Mouse (Mus musculus) lung, embryonic 15.5 days (tissue): ENCODE measurements around the gene Rngtt. TPM values are rescaled to one million over a fixed set of nuclear protein-coding genes. Genes with fewer than 3 reads are reported as not detected.

Source experiments
- ATAC-seq: fragments of 200-750 bp; cut with Nextera tagmentation; 2 replicates; pipeline ENCODE4 v1.8.0; 2017; ENCODE audit warnings: moderate number of reproducible peaks, borderline replicate concordance; ENCODE audit not compliant: low FRiP score, low TSS enrichment; ENCODE audit errors: extremely low read depth
- H3K27ac ChIP-seq: fragments of 300-500 bp; sonication (generic); 2 replicates; pipeline ENCODE4 v1.5.1; 2015; ENCODE audit warnings: moderate library complexity, mild to moderate bottlenecking, inconsistent platforms
- H3K27me3 ChIP-seq: fragments of 300-500 bp; sonication (generic); 2 replicates; pipeline ENCODE4 v1.6.1; 2015; ENCODE audit warnings: inconsistent platforms
- H3K36me3 ChIP-seq: fragments of 300-500 bp; sonication (generic); 2 replicates; pipeline ENCODE4 v1.6.1; 2015; ENCODE audit warnings: inconsistent platforms
- H3K4me1 ChIP-seq: fragments of 300-500 bp; sonication (generic); 2 replicates; pipeline ENCODE4 v1.6.1; 2015; ENCODE audit warnings: inconsistent platforms
- H3K4me2 ChIP-seq: fragments of 300-500 bp; sonication (generic); 2 replicates; pipeline ENCODE4 v1.6.1; 2015; ENCODE audit warnings: inconsistent platforms, mild to moderate bottlenecking, moderate library complexity
- H3K4me3 ChIP-seq: fragments of 300-500 bp; sonication (generic); 2 replicates; pipeline ENCODE4 v1.5.1; 2015; ENCODE audit warnings: mild to moderate bottlenecking, inconsistent platforms
- H3K9ac ChIP-seq: fragments of 300-500 bp; sonication (generic); 2 replicates; pipeline ENCODE4 v1.6.1; 2015; ENCODE audit warnings: inconsistent platforms
- H3K9me3 ChIP-seq: fragments of 300-500 bp; sonication (generic); 2 replicates; pipeline ENCODE4 v1.6.1; 2016; ENCODE audit warnings: inconsistent platforms
- whole genome bisulfite sequencing: fragments of 180-500 bp; shearing (Covaris S2); methylation state at CpG from one replicate; pipeline ENCODE4 v1.1.7; 2015; 5-methylcytosine and 5-hydroxymethylcytosine counted together
- polyA plus RNA-seq: library from polyadenylated mRNA; unstranded; fragments of >200 nt; fragmentation: Nextera tagmentation; extraction: Ambion mirVana; gene quantifications from 2 replicates; pipeline ENCODE4 v1.2.1, GENCODE M21; 2015

Rngtt gene
- polyA plus RNA-seq, 1 experiment from 2014 or later, result 25.4 TPM

DNA sequence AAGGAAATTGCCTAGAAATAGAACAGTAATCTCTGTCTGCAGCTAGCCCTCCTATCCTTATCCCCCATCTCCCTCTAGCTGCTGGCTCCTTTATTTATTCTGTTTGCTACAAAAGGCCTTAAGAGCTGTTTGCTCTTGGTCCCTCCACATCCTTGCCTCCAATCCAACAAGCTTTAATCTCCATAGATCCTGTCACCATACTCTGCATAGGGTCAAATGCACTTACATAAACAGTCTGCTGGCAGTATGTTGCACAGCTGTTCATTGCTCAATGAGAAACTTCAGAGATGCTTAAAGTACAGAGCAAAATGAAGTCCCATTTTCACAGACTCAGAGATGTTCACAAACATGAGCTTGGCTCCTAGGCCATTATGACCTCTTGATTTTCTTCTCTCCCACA, 196.5 kb downstream of the Rngtt start:
- ATAC-seq, result peak; percentile 81

DNA sequence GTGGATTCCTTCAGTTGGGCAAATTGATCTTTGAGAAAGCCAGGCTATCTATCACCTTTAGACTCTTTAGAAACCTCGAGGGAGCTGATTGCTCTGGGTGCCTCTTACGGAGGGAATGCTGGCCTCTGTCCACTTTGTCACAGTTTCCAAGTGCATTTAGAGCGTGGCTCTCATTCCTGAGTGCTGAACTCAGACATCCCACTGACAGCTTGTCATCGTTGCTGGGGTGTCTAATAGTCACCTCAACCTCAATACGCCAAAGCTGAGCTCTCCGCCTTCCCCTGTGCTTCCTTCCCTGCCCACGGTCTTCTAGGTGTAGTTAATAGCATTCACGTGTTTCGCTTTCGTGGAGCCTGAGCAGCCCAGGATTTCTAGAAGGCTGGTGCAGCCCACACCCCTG, 200.4 kb downstream of the Rngtt start:
- no peak overlapping the region for H3K27ac ChIP-seq
- WGBS, result 67% methylated on average over 10 of the region's 10 CpGs
- no peak overlapping the region for H3K9ac ChIP-seq
- H3K4me3 ChIP-seq, result no peak overlapping the region
- H3K27me3 ChIP-seq, result no peaks in the 10 kb centered on the region
- ATAC-seq, result no peak
- H3K9me3 ChIP-seq, result no peaks in the 10 kb centered on the region
- no peaks in the 10 kb centered on the region for H3K36me3 ChIP-seq
- H3K4me1 ChIP-seq, result no peaks in the 10 kb centered on the region
- H3K4me2 ChIP-seq, result no peak overlapping the region

More for the DNA sequence above, 196.5 kb downstream of the Rngtt start:
- Histone ChIP-seq H3K9me3 (no peaks in the 10 kb centered on the region), H3K9ac (no peak overlapping the region), H3K4me2 (no peak overlapping the region), H3K36me3 (peaks cover 9% of the 10 kb centered on the region; the same call in 1 of the 2 replicates), H3K4me3 (no peak overlapping the region), H3K27ac (no peak overlapping the region), H3K27me3 (no peaks in the 10 kb centered on the region), H3K4me1 (no peaks in the 10 kb centered on the region)

DNA sequence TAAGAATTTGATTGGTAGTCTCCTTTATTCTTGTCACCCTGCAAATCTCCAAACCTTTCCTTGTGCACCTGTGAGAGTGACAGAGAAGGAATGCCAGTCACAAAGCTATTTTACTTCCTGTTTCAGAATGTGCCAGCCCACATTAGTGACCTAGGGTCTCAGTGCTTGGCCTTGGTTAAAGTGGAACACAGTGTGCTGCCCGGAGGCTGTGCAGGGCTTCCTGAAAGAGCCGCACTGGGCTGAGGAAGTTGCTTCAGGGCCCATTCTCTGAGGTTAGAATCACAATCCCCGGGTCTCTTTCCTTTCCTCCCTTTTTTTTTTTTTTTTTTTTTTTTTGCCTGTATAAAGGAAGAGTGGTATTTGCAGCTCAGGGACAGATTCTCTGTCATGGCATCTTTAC, 203.3 kb downstream of the Rngtt start:
- no peak overlapping the region for H3K27ac ChIP-seq
- 39% methylated on average over 3 of the region's 3 CpGs for WGBS
- no peak overlapping the region for H3K4me3 ChIP-seq
- H3K36me3 ChIP-seq, result no peaks in the 10 kb centered on the region
- H3K9me3 ChIP-seq, result no peaks in the 10 kb centered on the region
- no peak overlapping the region for H3K9ac ChIP-seq
- no peaks in the 10 kb centered on the region for H3K4me1 ChIP-seq
- no peak overlapping the region for H3K4me2 ChIP-seq
- ATAC-seq, result no peak
- no peaks in the 10 kb centered on the region for H3K27me3 ChIP-seq

DNA sequence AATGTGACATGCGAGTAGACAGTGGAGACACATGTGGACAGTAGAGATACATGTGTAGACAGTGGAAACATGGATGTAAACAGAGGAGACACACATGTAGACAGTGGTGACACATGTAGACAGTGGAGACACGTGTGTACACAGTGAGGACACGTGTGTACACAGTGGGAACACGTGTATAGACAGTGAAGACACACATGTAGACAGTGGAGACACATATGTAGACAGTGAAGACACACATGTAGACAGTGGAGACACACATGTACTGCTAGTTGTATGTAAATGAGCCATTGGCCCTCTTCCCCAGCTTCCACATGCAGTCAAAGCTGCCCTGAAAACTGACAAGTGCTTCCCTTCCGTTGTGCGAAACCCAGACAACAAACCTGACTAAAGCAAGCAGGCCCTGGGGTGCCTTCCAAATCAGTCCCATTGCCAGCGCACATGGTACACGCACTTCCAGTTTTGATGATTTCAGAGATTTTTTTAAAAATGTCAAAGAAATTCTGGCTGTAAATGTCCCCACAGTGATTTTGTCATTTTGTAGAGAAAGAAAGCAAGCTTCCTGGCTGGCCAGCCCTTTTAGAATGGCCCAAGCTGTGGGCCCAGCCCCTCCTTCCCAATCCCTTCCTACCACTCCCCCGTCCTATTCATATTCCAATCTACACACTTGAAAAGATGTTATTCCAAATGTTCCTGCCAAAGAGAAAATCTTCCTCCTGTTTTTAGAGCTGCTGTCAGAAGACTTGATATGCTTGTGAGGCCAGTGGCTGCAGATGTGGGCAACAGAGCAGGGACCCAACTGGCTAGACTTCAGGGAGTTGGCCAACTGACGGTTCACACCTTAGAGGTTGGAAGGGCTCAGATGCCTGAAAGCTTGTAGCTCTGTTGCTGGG, 204.2 kb downstream of the Rngtt start:
- no peaks in the 10 kb centered on the region for H3K9me3 ChIP-seq
- 84% methylated on average over 10 of the region's 10 CpGs for WGBS

DNA sequence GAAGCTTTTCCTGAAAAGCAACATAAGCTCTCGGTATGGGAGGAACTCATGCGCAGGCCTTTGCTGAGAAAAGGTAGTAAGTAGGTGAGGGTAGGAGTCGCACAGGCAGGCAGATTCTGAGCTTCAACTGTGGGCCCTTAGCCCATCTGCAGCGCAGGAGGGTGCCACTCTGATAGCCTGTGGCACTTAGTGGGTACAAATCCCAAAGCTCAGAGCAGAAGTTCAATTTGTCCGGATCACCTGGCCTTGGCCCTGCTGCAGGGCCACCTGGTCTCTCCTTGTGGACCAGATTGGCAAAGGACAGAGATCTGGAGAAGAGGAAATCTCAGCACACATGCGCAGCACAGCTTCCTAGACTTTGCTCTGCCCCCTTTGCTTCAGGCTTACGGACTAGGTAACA, 210.1 kb downstream of the Rngtt start:
- Histone ChIP-seq H3K4me2 (no peak overlapping the region), H3K36me3 (no peaks in the 10 kb centered on the region), H3K27ac (no peak overlapping the region), H3K9me3 (no peaks in the 10 kb centered on the region), H3K9ac (no peak overlapping the region), H3K4me1 (peaks cover 16% of the 10 kb centered on the region; the same call in 1 of the 2 replicates), H3K4me3 (no peak overlapping the region), H3K27me3 (no peaks in the 10 kb centered on the region)
- no peak for ATAC-seq
- WGBS, result 78% methylated on average over 7 of the region's 7 CpGs

More for the DNA sequence above, 204.2 kb downstream of the Rngtt start:
- Histone ChIP-seq H3K27me3 (no peaks in the 10 kb centered on the region), H3K4me3 (no peak overlapping the region), H3K36me3 (no peaks in the 10 kb centered on the region), H3K27ac (no peak overlapping the region), H3K9ac (no peak overlapping the region), H3K4me2 (no peak overlapping the region), H3K4me1 (no peaks in the 10 kb centered on the region)
- no peak for ATAC-seq

DNA sequence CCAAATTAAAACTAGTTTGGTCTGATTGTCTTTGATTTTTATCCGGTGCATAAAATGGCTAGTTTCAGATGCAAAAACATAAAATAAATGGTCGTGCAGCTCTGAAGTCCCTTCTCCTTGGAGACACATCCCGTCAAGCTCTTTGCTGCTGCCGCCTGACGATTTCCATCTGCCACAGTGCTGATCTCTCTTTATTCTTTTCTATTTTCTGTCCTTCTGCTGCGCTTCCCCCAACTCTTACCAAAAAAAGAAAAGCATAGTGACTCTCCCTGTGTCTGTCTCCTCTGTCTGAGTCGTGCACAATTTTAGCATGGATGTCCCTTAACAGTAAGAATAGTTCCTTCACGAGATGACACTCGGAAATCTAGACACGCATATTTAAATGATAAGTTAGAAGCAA, 210.8 kb downstream of the Rngtt start:
- Histone ChIP-seq H3K4me1 (peaks cover 16% of the 10 kb centered on the region; the same call in 1 of the 2 replicates), H3K27ac (peak overlapping the region; percentile 10; the same call in 1 of the 2 replicates), H3K9ac (no peak overlapping the region), H3K4me3 (no peak overlapping the region), H3K4me2 (peak overlapping the region; percentile 18; the same call in 1 of the 2 replicates), H3K9me3 (no peaks in the 10 kb centered on the region), H3K27me3 (no peaks in the 10 kb centered on the region), H3K36me3 (no peaks in the 10 kb centered on the region)
- peak; percentile 60; the same call in 1 of the 2 replicates for ATAC-seq
- WGBS, result 42% methylated on average over 10 of the region's 10 CpGs

DNA sequence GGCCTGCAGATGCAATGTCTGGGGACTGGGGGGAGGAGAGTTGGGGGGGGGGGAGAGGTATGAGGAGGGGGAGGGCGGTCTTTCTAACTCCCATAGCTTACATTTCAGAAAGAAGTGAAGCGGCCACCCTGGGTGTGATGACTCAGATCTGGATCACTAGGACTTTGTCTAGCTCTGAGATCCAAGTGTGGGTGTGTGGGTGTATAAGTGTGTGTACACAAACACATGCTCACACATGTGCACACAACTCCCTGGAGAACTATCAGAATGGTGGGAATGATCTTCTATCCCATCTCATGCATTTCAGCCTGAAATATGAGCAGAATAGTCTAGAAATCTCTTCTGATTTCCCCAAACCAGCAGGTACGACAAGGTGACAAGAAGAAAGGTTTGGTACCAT, 213.7 kb downstream of the Rngtt start:
- no peak overlapping the region for H3K9ac ChIP-seq
- no peak overlapping the region for H3K27ac ChIP-seq
- ATAC-seq, result no peak
- H3K4me1 ChIP-seq, result peaks cover 16% of the 10 kb centered on the region; the same call in 1 of the 2 replicates
- 79% methylated on average over 3 of the region's 3 CpGs for whole genome bisulfite sequencing
- no peak overlapping the region for H3K4me2 ChIP-seq
- H3K4me3 ChIP-seq, result no peak overlapping the region
- H3K27me3 ChIP-seq, result no peaks in the 10 kb centered on the region
- H3K36me3 ChIP-seq, result no peaks in the 10 kb centered on the region
- no peaks in the 10 kb centered on the region for H3K9me3 ChIP-seq

DNA sequence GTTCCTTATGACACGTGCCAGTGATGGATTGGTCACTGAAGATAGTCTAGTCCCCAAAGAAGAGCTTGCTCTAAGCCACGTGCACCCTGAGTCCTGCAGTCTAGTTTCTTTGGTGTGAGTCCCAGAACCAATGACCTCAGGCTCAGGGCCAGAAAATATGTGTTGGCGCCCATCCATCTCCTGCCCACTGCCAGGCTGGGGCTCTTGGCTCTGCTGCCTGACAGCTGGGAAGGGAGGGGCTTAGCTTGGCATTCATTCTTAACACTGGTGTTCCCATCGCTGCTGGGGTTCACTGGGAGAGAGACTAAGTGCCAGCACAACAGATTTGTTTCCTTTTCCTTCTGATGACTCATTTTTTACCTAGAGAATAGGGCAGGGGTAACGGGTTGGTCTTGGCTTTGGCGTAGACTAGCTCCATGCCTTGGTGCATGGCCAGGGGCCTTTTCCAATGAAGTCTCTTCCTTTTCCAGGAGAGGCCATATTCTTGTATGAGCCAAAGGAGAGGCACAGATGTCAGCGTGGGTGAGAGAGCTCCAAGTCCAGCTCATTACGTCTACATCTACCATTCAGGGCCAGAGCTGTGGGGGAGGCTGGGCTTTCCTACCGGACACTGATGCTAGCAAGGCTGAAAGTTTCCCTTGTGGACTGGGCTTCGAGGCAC, 214.5 kb downstream of the Rngtt start:
- WGBS, result 73% methylated on average over 10 of the region's 10 CpGs
- Histone ChIP-seq H3K27ac (no peak overlapping the region), H3K9me3 (no peaks in the 10 kb centered on the region), H3K36me3 (no peaks in the 10 kb centered on the region), H3K27me3 (no peaks in the 10 kb centered on the region), H3K4me1 (peaks cover 16% of the 10 kb centered on the region; the same call in 1 of the 2 replicates), H3K9ac (no peak overlapping the region), H3K4me2 (no peak overlapping the region), H3K4me3 (no peak overlapping the region)
- ATAC-seq, result 0 out of 2 replicates have a peak, but pooled peaks have one; percentile 36

DNA sequence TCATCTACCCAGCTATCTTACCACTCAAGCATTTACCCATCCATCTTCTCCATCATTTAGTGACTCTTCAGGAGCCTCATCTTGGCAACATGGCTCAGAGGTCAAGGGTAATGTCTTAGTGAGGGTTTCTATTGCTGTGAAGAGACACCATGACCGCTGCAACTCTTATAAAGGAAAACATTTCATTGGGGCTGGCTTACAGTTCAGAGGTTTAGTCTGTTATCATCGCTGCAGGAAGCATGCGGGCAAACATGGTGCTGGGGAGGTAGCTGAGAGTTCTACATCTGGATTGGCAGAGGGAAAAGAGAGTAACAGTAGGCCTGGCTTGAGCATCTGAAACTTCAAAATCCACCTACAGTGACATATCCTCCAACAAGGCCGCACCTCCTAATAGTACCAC, 215.2 kb downstream of the Rngtt start:
- H3K4me1 ChIP-seq, result peaks cover 14% of the 10 kb centered on the region; the same call in 1 of the 2 replicates
- no peak overlapping the region for H3K27ac ChIP-seq
- H3K36me3 ChIP-seq, result no peaks in the 10 kb centered on the region
- WGBS, result 95% methylated on average over 4 of the region's 4 CpGs
- no peak for ATAC-seq
- no peaks in the 10 kb centered on the region for H3K27me3 ChIP-seq
- no peaks in the 10 kb centered on the region for H3K9me3 ChIP-seq
- no peak overlapping the region for H3K4me2 ChIP-seq
- no peak overlapping the region for H3K4me3 ChIP-seq
- no peak overlapping the region for H3K9ac ChIP-seq

DNA sequence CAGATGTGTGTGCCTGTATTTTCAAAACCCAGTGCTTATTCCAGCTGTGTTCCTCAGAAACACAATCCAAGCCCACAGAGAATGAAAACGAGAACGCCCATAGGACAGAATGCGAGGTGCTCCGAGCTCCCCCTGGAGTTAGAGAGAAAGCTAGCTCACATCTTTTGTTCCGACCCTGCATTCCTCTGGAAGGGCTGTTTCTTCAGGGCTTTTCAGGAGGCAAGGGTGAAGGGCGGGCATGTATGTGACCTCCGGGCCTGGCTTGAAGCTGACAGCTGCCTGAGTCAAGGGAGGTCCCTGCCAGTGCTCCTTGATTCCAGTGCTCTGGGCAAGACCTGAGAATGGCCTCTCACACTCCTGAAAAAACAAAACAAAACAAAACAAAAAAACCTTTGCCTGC, 216.0 kb downstream of the Rngtt start:
- Histone ChIP-seq H3K4me3 (no peak overlapping the region), H3K4me1 (0 out of 2 replicates have a peak, but pooled peaks cover 10% of the 10 kb centered on the region), H3K9me3 (no peaks in the 10 kb centered on the region), H3K27ac (no peak overlapping the region), H3K4me2 (no peak overlapping the region), H3K9ac (no peak overlapping the region), H3K36me3 (no peaks in the 10 kb centered on the region), H3K27me3 (no peaks in the 10 kb centered on the region)
- 48% methylated on average over 7 of the region's 7 CpGs for WGBS
- ATAC-seq, result no peak

DNA sequence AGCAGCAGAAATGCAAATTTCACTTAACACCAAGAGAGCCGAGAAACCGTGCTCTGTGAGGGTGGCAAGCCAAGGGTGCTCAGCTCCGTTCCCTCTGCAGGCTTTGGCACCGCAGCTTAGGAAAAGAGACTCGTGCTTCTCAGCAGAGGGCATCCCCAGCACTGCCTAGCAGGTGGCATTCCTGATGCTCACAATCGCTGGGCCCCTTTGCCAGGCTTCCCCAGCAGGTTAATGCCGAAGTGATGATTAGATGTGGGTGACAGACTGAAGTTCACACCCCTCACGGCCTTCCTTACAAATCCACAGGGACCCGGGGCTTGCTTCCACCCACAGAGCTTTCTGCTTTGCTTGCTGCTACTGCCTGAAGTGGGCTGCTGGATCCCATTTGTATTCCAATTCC, 216.6 kb downstream of the Rngtt start:
- ATAC-seq, result no peak
- Histone ChIP-seq H3K27me3 (no peaks in the 10 kb centered on the region), H3K27ac (no peak overlapping the region), H3K9ac (no peak overlapping the region), H3K4me1 (0 out of 2 replicates have a peak, but pooled peaks cover 5% of the 10 kb centered on the region), H3K36me3 (no peaks in the 10 kb centered on the region), H3K9me3 (no peaks in the 10 kb centered on the region), H3K4me3 (no peak overlapping the region), H3K4me2 (no peak overlapping the region)
- WGBS, result 26% methylated on average over 9 of the region's 9 CpGs

DNA sequence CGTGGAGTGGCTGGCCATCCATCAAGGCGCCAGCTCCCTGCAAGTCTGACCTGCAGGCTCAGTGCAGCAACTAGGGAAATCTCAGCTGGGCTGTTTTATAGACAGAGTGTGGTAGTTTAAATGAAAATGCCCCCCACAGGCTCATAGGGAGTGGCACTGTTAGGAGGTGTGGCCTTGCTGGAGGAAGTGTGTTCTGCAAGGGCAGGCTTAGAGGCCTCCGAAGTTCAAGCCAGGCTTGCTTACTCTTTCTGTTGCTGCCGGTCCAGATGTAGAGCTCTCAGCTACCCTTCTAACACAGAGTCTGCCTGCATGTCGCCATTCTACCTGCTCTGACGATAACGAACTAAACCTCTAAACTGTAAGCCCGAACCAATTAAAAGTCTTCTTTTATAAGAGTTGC, 222.5 kb downstream of the Rngtt start:
- Histone ChIP-seq H3K9me3 (no peaks in the 10 kb centered on the region), H3K4me2 (no peak overlapping the region), H3K9ac (no peak overlapping the region), H3K4me1 (no peaks in the 10 kb centered on the region), H3K36me3 (no peaks in the 10 kb centered on the region), H3K27ac (no peak overlapping the region), H3K4me3 (no peak overlapping the region), H3K27me3 (no peaks in the 10 kb centered on the region)
- 70% methylated on average over 8 of the region's 8 CpGs for WGBS
- ATAC-seq, result no peak
